Mouse (Mus musculus) hematopoietic stem cell, adult 5-6 weeks (primary cell): ENCODE measurements around the gene Trit1. TPM values are rescaled to one million over a fixed set of nuclear protein-coding genes. Genes with fewer than 3 reads are reported as not detected.
A peak's percentile ranks its signal among the peaks of the same experiment; 100 is the strongest.

ENCODE experiments used
- ATAC-seq, 2 experiments: fragments of 125-278 bp in 1 of 2; replicated peaks in 1 of 2; 2 replicates each; pipeline ENCODE4 v1.8.0; 2016 to 2017; ENCODE audit warnings: inconsistent platforms in 2 of 2, mild to moderate bottlenecking in 2 of 2, moderate number of reproducible peaks in 2 of 2, low read depth in 1 of 2, moderate TSS enrichment in 1 of 2; ENCODE audit not compliant: low FRiP score in 2 of 2, poor library complexity in 2 of 2, severe bottlenecking in 2 of 2, insufficient read depth in 1 of 2, low TSS enrichment in 1 of 2
- total RNA-seq: library from RNA; stranded (forward); fragments of 172-1452, 232-1000 nt; gene quantifications from 2 replicates; pipeline ENCODE4 v1.2.3, GENCODE M21; 2017

Trit1 gene
- total RNA-seq, 1 experiment from 2014 or later: 27.7 TPM

- ATAC-seq: peak; percentile 93 to 95
These were observed 9.8 kb downstream of the Trit1 start for GRCm38 (mm10) chr4:123026161-123026560.

GRCm38 (mm10) chr4:123026597-123026996 is 10.2 kb downstream of the Trit1 start:
- ATAC-seq: peak; percentile 43 to 50; a peak in 3 of 4 replicates

DNA sequence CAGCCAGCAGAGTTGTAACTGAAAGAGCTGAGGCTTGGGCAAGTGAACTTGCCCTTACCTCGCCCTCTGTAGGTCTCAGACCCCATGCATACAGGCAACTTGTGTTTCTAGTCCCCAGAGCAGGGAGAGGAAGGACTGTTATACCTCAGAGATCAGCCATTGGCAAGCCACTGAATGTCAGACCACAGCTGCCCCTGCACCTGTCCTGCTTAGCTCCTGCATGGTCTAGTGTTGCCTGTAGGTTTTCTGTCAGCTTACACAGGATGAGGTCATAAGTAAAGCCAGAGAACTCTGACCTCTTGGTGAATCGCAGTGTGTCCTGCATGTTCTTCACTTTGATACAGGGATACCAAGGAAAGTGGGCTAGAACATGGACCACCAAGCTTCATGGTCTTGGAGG is 18.4 kb downstream of the Trit1 start:
- no peak for ATAC-seq

- ATAC-seq: no peak
These were observed 19.2 kb downstream of the Trit1 start for GRCm38 (mm10) chr4:123035636-123036035.

GRCm38 (mm10) chr4:123036710-123037109 is 20.3 kb downstream of the Trit1 start:
- no peak for ATAC-seq

GRCm38 (mm10) chr4:123041131-123041530 is 24.7 kb downstream of the Trit1 start:
- no peak for ATAC-seq

GRCm38 (mm10) chr4:123043858-123044257 is 27.5 kb downstream of the Trit1 start:
- 0 out of 4 replicates have a peak, but pooled peaks of 1 of the 2 experiments have one; percentile 12 for ATAC-seq

GRCm38 (mm10) chr4:123044842-123045241 is 28.4 kb downstream of the Trit1 start:
- no peak for ATAC-seq

- no peak for ATAC-seq
These were observed 29.9 kb downstream of the Trit1 start for GRCm38 (mm10) chr4:123046300-123046699.

DNA sequence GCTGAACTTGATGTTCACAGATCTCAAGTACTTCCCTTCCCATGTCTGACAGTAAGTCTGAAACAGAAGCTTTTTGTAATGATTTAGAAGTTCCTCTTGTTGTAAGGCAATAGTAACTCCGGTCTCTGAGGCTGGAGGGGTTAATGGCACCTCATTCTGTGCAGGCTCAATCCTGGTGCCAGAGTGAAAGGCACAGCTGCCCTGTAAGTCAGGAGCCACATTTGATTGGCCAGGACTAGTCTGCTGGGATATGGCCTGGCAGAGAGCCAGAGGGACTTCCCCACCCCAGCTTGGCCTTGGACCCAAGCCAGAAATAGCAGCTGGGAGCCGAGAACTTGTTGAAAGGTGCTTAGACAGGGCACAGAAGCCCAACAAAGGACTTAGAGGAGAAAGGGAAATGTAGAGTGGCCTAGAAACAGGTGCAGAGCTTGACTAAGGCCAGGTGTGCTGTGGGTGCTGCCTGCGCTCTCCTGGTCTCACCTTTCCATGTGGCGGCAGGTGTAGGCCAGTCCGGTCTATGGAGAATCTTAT is 34.3 kb downstream of the Trit1 start:
- peak; percentile 84 to 89 for ATAC-seq

DNA sequence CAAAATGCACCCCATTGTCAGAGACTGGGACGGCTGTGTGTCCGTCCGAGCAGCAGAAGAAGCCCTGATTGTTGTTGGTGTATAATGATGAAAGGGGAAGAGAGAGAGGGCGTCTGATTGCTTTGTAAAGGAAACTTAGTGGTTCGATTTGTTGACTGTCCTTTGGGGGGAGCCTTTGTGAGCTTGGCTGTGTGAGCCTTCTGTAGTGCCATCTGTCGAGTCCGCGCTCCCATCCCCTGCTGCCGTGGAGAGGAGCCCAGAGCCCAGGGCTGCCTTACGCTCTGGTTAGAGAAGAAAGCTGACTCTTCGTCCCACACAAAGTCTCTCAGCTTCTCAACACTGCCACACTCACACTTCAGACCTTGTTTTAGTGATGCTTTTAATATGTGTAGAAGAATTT is 36.8 kb downstream of the Trit1 start:
- no peak for ATAC-seq

GRCm38 (mm10) chr4:123054172-123054790 is 37.9 kb downstream of the Trit1 start:
- ATAC-seq: no peak

GRCm38 (mm10) chr4:123056560-123057109 is 40.2 kb downstream of the Trit1 start:
- ATAC-seq: no peak

- no peak for ATAC-seq
These were observed 41.6 kb downstream of the Trit1 start for GRCm38 (mm10) chr4:123057957-123058356.

DNA sequence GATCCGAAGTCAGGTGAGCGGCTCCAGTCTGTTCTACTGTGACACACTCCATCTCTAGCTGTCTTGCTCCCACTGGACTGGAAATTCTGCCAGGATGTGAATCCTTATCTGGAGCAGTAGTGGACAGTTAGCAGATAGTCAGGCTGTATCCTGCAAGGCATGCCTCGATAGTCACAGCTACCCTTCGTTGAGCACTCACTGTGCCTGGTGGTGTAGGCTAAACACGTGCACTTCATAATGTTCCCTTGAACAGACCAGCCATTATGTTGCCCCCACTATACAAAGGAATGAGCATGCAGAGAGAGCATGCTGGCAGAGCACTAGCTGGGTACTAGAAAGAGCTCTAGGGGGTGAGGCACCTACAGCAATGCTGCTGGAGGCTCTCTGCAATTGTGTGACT is 45.3 kb downstream of the Trit1 start:
- no peak for ATAC-seq

DNA sequence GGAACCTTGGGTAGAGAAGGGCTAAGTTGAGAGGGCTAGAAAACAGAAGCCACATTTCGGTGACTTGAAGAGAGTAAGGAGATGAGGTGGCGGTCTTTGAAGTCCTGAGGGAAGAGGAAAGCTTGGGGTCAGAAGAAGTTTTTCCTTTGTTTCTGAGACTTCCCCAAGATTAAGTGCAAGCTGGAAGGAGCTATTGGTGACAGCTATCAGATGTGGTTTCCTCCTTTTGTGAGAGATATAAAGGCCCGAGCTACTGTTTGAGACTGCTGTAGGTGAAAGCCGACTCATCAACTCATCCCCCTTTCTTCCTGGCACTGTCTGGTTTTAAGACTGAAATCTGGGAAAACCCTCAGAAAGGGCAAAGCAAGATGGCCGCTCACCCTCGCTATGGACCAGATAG is 52.2 kb downstream of the Trit1 start:
- ATAC-seq: no peak

DNA sequence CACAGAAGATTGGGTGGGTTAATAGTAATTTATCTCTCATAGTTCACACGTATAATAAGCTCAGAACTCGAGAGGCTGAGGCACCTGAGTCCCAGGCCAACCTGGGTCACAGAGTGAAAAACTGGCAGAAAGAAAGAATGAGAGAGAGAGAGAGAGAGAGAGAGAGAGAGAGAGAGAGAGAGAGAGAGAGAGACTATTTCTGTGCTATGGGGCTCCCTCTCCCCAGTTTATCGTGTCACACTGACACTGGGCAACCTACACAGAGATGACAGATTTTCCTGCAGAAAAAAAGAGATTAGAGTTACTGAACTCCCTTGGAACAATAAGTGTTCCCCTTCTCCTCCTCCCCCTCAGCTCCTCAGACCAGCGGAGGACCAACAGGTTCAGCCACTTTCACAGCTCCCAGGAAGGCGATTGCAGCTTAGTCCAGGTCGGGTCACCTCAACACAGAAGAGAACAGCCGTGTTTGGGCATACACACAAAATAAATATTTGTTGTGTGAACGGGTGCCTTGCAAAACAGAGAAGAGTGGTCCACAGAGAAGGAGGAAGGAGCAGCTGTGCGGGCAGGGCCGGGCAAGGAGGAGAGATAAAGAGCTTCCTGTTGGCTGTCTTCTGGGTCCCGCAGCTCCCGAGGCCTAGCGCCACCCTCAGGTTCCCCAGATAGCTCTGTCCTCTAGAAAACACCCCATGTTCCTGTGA is 55.0 kb downstream of the Trit1 start:
- peak; percentile 96 to 97 for ATAC-seq

DNA sequence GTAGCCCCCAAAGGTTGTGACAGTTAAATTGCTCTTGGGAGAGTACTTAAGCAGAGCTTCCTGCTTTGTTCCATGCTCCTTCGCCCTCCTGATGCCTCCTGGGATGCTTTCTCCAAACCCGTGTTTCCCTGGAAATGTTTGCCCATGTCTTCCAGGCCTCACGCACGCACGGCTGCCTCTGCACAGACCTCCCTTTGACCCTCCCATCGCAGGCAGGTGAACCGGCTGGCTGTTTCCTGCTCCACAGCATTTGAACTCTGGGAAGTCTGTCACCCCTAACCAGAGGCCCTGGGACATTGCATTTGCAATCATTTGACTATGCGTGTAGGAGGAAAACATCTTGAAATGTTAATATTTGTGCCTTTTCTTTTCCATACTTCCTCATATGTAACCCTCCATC is 60.5 kb downstream of the Trit1 start:
- no peak for ATAC-seq
